8 mouse cellular contexts compared by ENCODE assay signal in genomic region chr7:24480986-24481473, GRCm38 (mm10). TPM values are rescaled to one million over a fixed set of nuclear protein-coding genes. Genes with fewer than 3 reads are reported as not detected.
A peak's percentile ranks its signal among the peaks of the same experiment; 100 is the strongest.
DNase-seq lines count a peak whose midpoint lies in the region; ATAC-seq and TF ChIP-seq lines count a peak whose summit lies in the region.
"Had no signal": no experiment of that assay in that cellular context is flagged by ENCODE, and none has a peak within 500 bp of the region (broad histone marks: within the 10 kb centered on the region; RNA-seq: fewer than 3 reads in every experiment).

No protein-coding gene starts in this region.

- H3K4me1 ChIP-seq in lung, embryonic 15.5 days, result peaks cover 11% of the 10 kb centered on the region
- H3K4me1 ChIP-seq in forebrain, embryonic 14.5 days (ENCODE audit: control insufficient read depth, insufficient read depth, low read length), result peaks cover 27% of the 10 kb centered on the region
- no peaks in the 10 kb centered on the region for H3K4me1 ChIP-seq in limb, embryonic 14.5 days (ENCODE audit: control insufficient read depth, insufficient read depth, low read length)
- H3K4me1 ChIP-seq in stomach, embryonic 14.5 days (ENCODE audit: control insufficient read depth, insufficient read depth, low read length), result no peaks in the 10 kb centered on the region

- peak; percentile 30; the same call in 1 of the 2 replicates for ATAC-seq in lung, embryonic 15.5 days (ENCODE audit: borderline replicate concordance, extremely low read depth, low FRiP score, low TSS enrichment)
- ATAC-seq in forebrain, embryonic 14.5 days, result peak; percentile 54
- ATAC-seq in limb, embryonic 14.5 days (ENCODE audit: low FRiP score, low read depth), result no peak
- ATAC-seq in stomach, embryonic 14.5 days (ENCODE audit: insufficient number of reproducible peaks, insufficient read depth, low FRiP score, low read depth), result peak; percentile 16; the same call in 1 of the 2 replicates

- WGBS in lung, embryonic 15.5 days, result 13% methylated on average over 13 of the region's 14 CpGs
- 11% methylated on average over 14 of the region's 14 CpGs for WGBS in forebrain, embryonic 14.5 days
- 14% methylated on average over 14 of the region's 14 CpGs for WGBS in limb, embryonic 14.5 days
- WGBS in stomach, embryonic 14.5 days, result 13% methylated on average over 14 of the region's 14 CpGs

- H3K4me2 ChIP-seq in lung, embryonic 15.5 days, result peak overlapping the region; percentile 93
- H3K4me2 ChIP-seq in forebrain, embryonic 14.5 days (ENCODE audit: low read length), result peak overlapping the region; percentile 90
- peak overlapping the region; percentile 96 for H3K4me2 ChIP-seq in limb, embryonic 14.5 days (replicated peaks; ENCODE audit: low read depth, low read length, severe bottlenecking)
- H3K4me2 ChIP-seq in stomach, embryonic 14.5 days (replicated peaks; ENCODE audit: low read depth, low read length), result peak overlapping the region; percentile 97

- H3K9ac ChIP-seq in lung, embryonic 15.5 days, result peak overlapping the region; percentile 37; the same call in 1 of the 2 replicates
- H3K9ac ChIP-seq in forebrain, embryonic 14.5 days (ENCODE audit: low read length), result peak overlapping the region; percentile 95
- H3K9ac ChIP-seq in limb, embryonic 14.5 days (ENCODE audit: low read depth, low read length, severe bottlenecking), result peak overlapping the region; percentile 66
- H3K9ac ChIP-seq in stomach, embryonic 14.5 days (replicated peaks; ENCODE audit: low read depth, low read length), result peak overlapping the region; percentile 45; the same call in 1 of the 2 replicates

- H3K4me3 ChIP-seq in lung, embryonic 15.5 days, result peak overlapping the region; percentile 60
- peak overlapping the region; percentile 75 for H3K4me3 ChIP-seq in forebrain, embryonic 14.5 days (ENCODE audit: low read depth, low read length)
- peak overlapping the region; percentile 63 for H3K4me3 ChIP-seq in limb, embryonic 14.5 days (replicated peaks; ENCODE audit: low read length)
- H3K4me3 ChIP-seq in stomach, embryonic 14.5 days (ENCODE audit: low read depth, low read length), result peak overlapping the region; percentile 53

- no peak overlapping the region for H3K27ac ChIP-seq in lung, embryonic 15.5 days
- H3K27ac ChIP-seq in forebrain, embryonic 14.5 days (ENCODE audit: low read depth, low read length), result 0 out of 2 replicates have a peak overlapping the region, but pooled peaks have one; percentile 80
- no peak overlapping the region for H3K27ac ChIP-seq in limb, embryonic 14.5 days (replicated peaks; ENCODE audit: low read depth, low read length)
- H3K27ac ChIP-seq in stomach, embryonic 14.5 days (ENCODE audit: low read length), result no peak overlapping the region

- H3K9me3 ChIP-seq in lung, embryonic 15.5 days, result no peaks in the 10 kb centered on the region
- no peaks in the 10 kb centered on the region for H3K9me3 ChIP-seq in forebrain, embryonic 14.5 days (replicated peaks; ENCODE audit: control insufficient read depth, low read length)
- H3K9me3 ChIP-seq in limb, embryonic 14.5 days (ENCODE audit: control insufficient read depth, low read length), result no peaks in the 10 kb centered on the region
- no peaks in the 10 kb centered on the region for H3K9me3 ChIP-seq in stomach, embryonic 14.5 days (ENCODE audit: control insufficient read depth, low read depth, low read length)

- DNase-seq in lung, postnatal 10 days, result no peak
- DNase-seq in forebrain, embryonic 14.5 days (ENCODE audit: low spot score), result no peak
- DNase-seq in limb, embryonic 14.5 days (ENCODE audit: low spot score), result no peak
- DNase-seq in left cerebral cortex, adult 18-20 months (ENCODE audit: low spot score in 2 of 2), result no peak
- DNase-seq in layer of hippocampus, adult 9-10 months (ENCODE audit: low spot score), result no peak

- no peaks in the 10 kb centered on the region for H3K36me3 ChIP-seq in lung, embryonic 15.5 days
- H3K36me3 ChIP-seq in forebrain, embryonic 14.5 days (ENCODE audit: control insufficient read depth, insufficient read depth, low read length), result no peaks in the 10 kb centered on the region
- no peaks in the 10 kb centered on the region for H3K36me3 ChIP-seq in limb, embryonic 14.5 days (ENCODE audit: control insufficient read depth, insufficient read depth, low read length)
- no peaks in the 10 kb centered on the region for H3K36me3 ChIP-seq in stomach, embryonic 14.5 days (ENCODE audit: control insufficient read depth, insufficient read depth, low read length)

- H3K27me3 ChIP-seq in lung, embryonic 15.5 days, result peaks cover 53% of the 10 kb centered on the region
- H3K27me3 ChIP-seq in forebrain, embryonic 14.5 days (replicated peaks; ENCODE audit: control insufficient read depth, insufficient read depth, low read length), result no peaks in the 10 kb centered on the region
- H3K27me3 ChIP-seq in limb, embryonic 14.5 days (ENCODE audit: control insufficient read depth, insufficient read depth, low read length), result peaks cover 9% of the 10 kb centered on the region; the same call in 1 of the 2 replicates
- no peaks in the 10 kb centered on the region for H3K27me3 ChIP-seq in stomach, embryonic 14.5 days (ENCODE audit: control insufficient read depth, insufficient read depth, low read length)

- no peak for TF ChIP-seq POLR2A in limb, embryonic 14.5 days (IDR thresholded peaks at IDR 0.05; ENCODE audit: borderline replicate concordance, extremely low read depth, insufficient read depth, insufficient read length)

RNA-seq across cellular contexts. Expression of gene Cadm4, which starts 0.8 kb away (rescaled TPM):
- 2.8 and 3.5 TPM in 2 replicates for polyA plus RNA-seq in lung, embryonic 15.5 days (2015; fragmentation: Nextera tagmentation; extraction: Ambion mirVana)
- polyA plus RNA-seq in forebrain, embryonic 14.5 days (2014; fragmentation: Nextera tagmentation; extraction: Ambion mirVana), result 26.3 and 29.0 TPM in 2 replicates
- 19.5 and 21.1 TPM in 2 replicates for polyA plus RNA-seq in limb, embryonic 14.5 days (2012; rRNA removed)
- polyA plus RNA-seq in limb, embryonic 14.5 days (2014; fragmentation: Nextera tagmentation; extraction: Ambion mirVana), result 1.7 and 2.1 TPM in 2 replicates
- polyA plus RNA-seq in stomach, embryonic 14.5 days (2014; fragmentation: Nextera tagmentation; extraction: Ambion mirVana), result 1.4 and 1.5 TPM in 2 replicates
- 100 to 1,000 TPM; 207 to 219 TPM for total RNA-seq in left cerebral cortex, adult 18-20 months (2021)

RNA-seq across cellular contexts. Expression of gene Plaur, which starts 18.7 kb away (rescaled TPM):
- polyA plus RNA-seq in lung, embryonic 15.5 days (2015; fragmentation: Nextera tagmentation; extraction: Ambion mirVana), result 17.5 and 18.6 TPM in 2 replicates
- polyA plus RNA-seq in forebrain, embryonic 14.5 days (2014; fragmentation: Nextera tagmentation; extraction: Ambion mirVana), result 1.4 and 2.0 TPM in 2 replicates
- 8.3 and 8.4 TPM in 2 replicates for polyA plus RNA-seq in limb, embryonic 14.5 days (2012; rRNA removed)
- polyA plus RNA-seq in limb, embryonic 14.5 days (2014; fragmentation: Nextera tagmentation; extraction: Ambion mirVana), result 3.9 and 7.5 TPM in 2 replicates
- 12.6 and 14.7 TPM in 2 replicates for polyA plus RNA-seq in stomach, embryonic 14.5 days (2014; fragmentation: Nextera tagmentation; extraction: Ambion mirVana)
- 1 to 10 TPM in 1 of 2 experiments, under 1 TPM in 1; 0.59 to 1.5 TPM for total RNA-seq in left cerebral cortex, adult 18-20 months (2021)

RNA-seq across cellular contexts. Expression of gene Zfp428, which starts 25.8 kb away (rescaled TPM):
- 42.7 and 47.2 TPM in 2 replicates for polyA plus RNA-seq in lung, embryonic 15.5 days (2015; fragmentation: Nextera tagmentation; extraction: Ambion mirVana)
- 178 and 205 TPM in 2 replicates for polyA plus RNA-seq in forebrain, embryonic 14.5 days (2014; fragmentation: Nextera tagmentation; extraction: Ambion mirVana)
- 67.8 and 77.5 TPM in 2 replicates for polyA plus RNA-seq in limb, embryonic 14.5 days (2012; rRNA removed)
- polyA plus RNA-seq in limb, embryonic 14.5 days (2014; fragmentation: Nextera tagmentation; extraction: Ambion mirVana), result 29.6 and 33.3 TPM in 2 replicates
- 28.5 and 30.9 TPM in 2 replicates for polyA plus RNA-seq in stomach, embryonic 14.5 days (2014; fragmentation: Nextera tagmentation; extraction: Ambion mirVana)
- 10 to 100 TPM; 47.7 to 49.3 TPM for total RNA-seq in left cerebral cortex, adult 18-20 months (2021)

RNA-seq across cellular contexts. Expression of gene Irgc1, which starts 28.9 kb away (rescaled TPM):
- not detected in 2 replicates for polyA plus RNA-seq in lung, embryonic 15.5 days (2015; fragmentation: Nextera tagmentation; extraction: Ambion mirVana)
- not detected in 2 replicates for polyA plus RNA-seq in forebrain, embryonic 14.5 days (2014; fragmentation: Nextera tagmentation; extraction: Ambion mirVana)
- polyA plus RNA-seq in limb, embryonic 14.5 days (2012; rRNA removed), result 0.06 TPM in 1 of 2 replicates, not detected in the other
- polyA plus RNA-seq in limb, embryonic 14.5 days (2014; fragmentation: Nextera tagmentation; extraction: Ambion mirVana), result not detected in 2 replicates
- not detected in 2 replicates for polyA plus RNA-seq in stomach, embryonic 14.5 days (2014; fragmentation: Nextera tagmentation; extraction: Ambion mirVana)
- total RNA-seq in left cerebral cortex, adult 18-20 months (2021), result under 1 TPM in 1 of 2 experiments, not detected in 1; 0.37 TPM

RNA-seq across cellular contexts. Expression of gene AC161166.1, which starts 31.2 kb away (rescaled TPM):
- 0.19 and 0.47 TPM in 2 replicates for polyA plus RNA-seq in lung, embryonic 15.5 days (2015; fragmentation: Nextera tagmentation; extraction: Ambion mirVana)
- polyA plus RNA-seq in forebrain, embryonic 14.5 days (2014; fragmentation: Nextera tagmentation; extraction: Ambion mirVana), result 0.20 and 0.45 TPM in 2 replicates
- polyA plus RNA-seq in limb, embryonic 14.5 days (2012; rRNA removed), result not detected in 2 replicates
- polyA plus RNA-seq in limb, embryonic 14.5 days (2014; fragmentation: Nextera tagmentation; extraction: Ambion mirVana), result 0.19 TPM in 1 of 2 replicates, not detected in the other
- polyA plus RNA-seq in stomach, embryonic 14.5 days (2014; fragmentation: Nextera tagmentation; extraction: Ambion mirVana), result 0.21 and 0.29 TPM in 2 replicates
- total RNA-seq in left cerebral cortex, adult 18-20 months (2021), result not detected
- total RNA-seq: left cerebral cortex, postnatal 36 days had no signal

Comparison
In these comparisons a context has a peak if more than half of its experiments do, and no peak if none do; other contexts are left out.
1. H3K9ac ChIP-seq: peak in every context shown above with its lines; median percentile 95 in forebrain, embryonic 14.5 days; 66 in limb, embryonic 14.5 days; 45 in stomach, embryonic 14.5 days; 37 in lung, embryonic 15.5 days.